Mouse (Mus musculus) CH12.LX (cell line): Measurements from ENCODE around the gene Creb1. TPM values are rescaled to one million over a fixed set of nuclear protein-coding genes. Genes with fewer than 3 reads are reported as not detected.

Source experiments
- DNase-seq: peaks from one replicate; pipeline ENCODE4 v3.0.0-alpha.2; 2013; ENCODE audit errors: extremely low read depth
- H3K27ac ChIP-seq: 2 replicates; pipeline ENCODE4 v1.5.1; 2012; ENCODE audit warnings: low read depth, mild to moderate bottlenecking, control low read depth, moderate library complexity; ENCODE audit not compliant: insufficient read depth
- H3K27me3 ChIP-seq: replicated peaks from 2 replicates; pipeline ENCODE3; 2012; ENCODE audit warnings: inconsistent platforms
- H3K36me3 ChIP-seq, 2 experiments: replicated peaks in 1 of 2; 2 replicates each; pipeline versions ENCODE3 to v1.6.1; 2012; ENCODE audit warnings: inconsistent platforms in 1 of 2, low read length in 1 of 2, mild to moderate bottlenecking in 1 of 2, mixed read lengths in 1 of 2, moderate library complexity in 1 of 2; ENCODE audit not compliant: control insufficient read depth in 1 of 2, insufficient read depth in 1 of 2
- H3K4me1 ChIP-seq, 2 experiments: 2 replicates each; pipeline ENCODE4 v1.6.1; 2012; ENCODE audit warnings: inconsistent platforms in 1 of 2, moderate library complexity in 1 of 2; ENCODE audit not compliant: insufficient read depth in 2 of 2, control insufficient read depth in 1 of 2
- H3K4me2 ChIP-seq: 2 replicates; pipeline ENCODE4 v1.6.1; 2012; ENCODE audit warnings: low read depth, mild to moderate bottlenecking, control low read depth; ENCODE audit not compliant: poor library complexity, insufficient read depth, severe bottlenecking
- H3K4me3 ChIP-seq, 3 experiments: fragments of 150-350 bp in 1 of 3; sonication (generic) in 1 of 3; replicated peaks in 1 of 3; 2 replicates each; pipeline versions ENCODE3 to v1.5.1; 2011 to 2012; ENCODE audit warnings: low read depth in 2 of 3, low read length in 2 of 3, mild to moderate bottlenecking in 2 of 3, moderate library complexity in 2 of 3, control low read depth in 1 of 3, improper control_type of control experiment in 1 of 3, inconsistent platforms in 1 of 3, mixed read lengths in 1 of 3; ENCODE audit not compliant: poor library complexity in 1 of 3
- H3K79me2 ChIP-seq: replicated peaks from 2 replicates; pipeline ENCODE4 v1.6.1; 2012; ENCODE audit warnings: mild to moderate bottlenecking, moderate library complexity; ENCODE audit not compliant: control insufficient read depth, poor library complexity, insufficient read depth, severe bottlenecking; ENCODE audit errors: extremely low read depth
- H3K9ac ChIP-seq: 2 replicates; pipeline ENCODE4 v1.6.1; 2012; ENCODE audit warnings: low read depth, mild to moderate bottlenecking, control low read depth, moderate library complexity; ENCODE audit not compliant: insufficient read depth
- H3K9me3 ChIP-seq: replicated peaks from 2 replicates; pipeline ENCODE3; 2012; ENCODE audit warnings: low read length, inconsistent platforms, mixed read lengths
- BHLHE40 ChIP-seq: IDR thresholded peaks from 2 replicates; pipeline ENCODE4 v1.6.1; 2011; ENCODE audit warnings: mild to moderate bottlenecking, low read depth, low read length, improper control_type of control experiment
- CHD2 ChIP-seq: IDR thresholded peaks from 2 replicates; pipeline ENCODE4 v1.6.1; 2011; ENCODE audit warnings: low read length, improper control_type of control experiment
- CTCF ChIP-seq, 2 experiments: IDR thresholded peaks in 1 of 2; conservative IDR thresholded peaks in 1 of 2; 2 replicates each; pipeline ENCODE4 v1.5.1; 2011 to 2012; ENCODE audit warnings: low read depth in 2 of 2, low read length in 2 of 2, improper control_type of control experiment in 1 of 2, inconsistent platforms in 1 of 2, mild to moderate bottlenecking in 1 of 2, moderate library complexity in 1 of 2
- E2F4 ChIP-seq: IDR thresholded peaks from 2 replicates; pipeline ENCODE4 v1.6.1; 2011; ENCODE audit warnings: low read depth, low read length, improper control_type of control experiment; ENCODE audit not compliant: insufficient replicate concordance
- ELF1 ChIP-seq: IDR thresholded peaks from 2 replicates; pipeline ENCODE4 v1.6.1; 2014; ENCODE audit warnings: low read depth, mild to moderate bottlenecking, inconsistent platforms, low read length, improper control_type of control experiment
- GABPA ChIP-seq: IDR thresholded peaks from 2 replicates; pipeline ENCODE4 v1.6.1; 2012; ENCODE audit warnings: low read depth, low read length, improper control_type of control experiment, inconsistent platforms; ENCODE audit not compliant: insufficient replicate concordance
- IRF4 ChIP-seq: IDR thresholded peaks from 2 replicates; pipeline ENCODE4 v1.6.1; 2014; ENCODE audit warnings: low read depth, mild to moderate bottlenecking, inconsistent platforms, low read length, improper control_type of control experiment
- JUND ChIP-seq: conservative IDR thresholded peaks from 2 replicates; pipeline ENCODE4 v1.6.1; 2011; ENCODE audit warnings: low read depth, low read length, improper control_type of control experiment
- KAT2A ChIP-seq: IDR thresholded peaks from 2 replicates; pipeline ENCODE4 v1.6.1; 2012; ENCODE audit warnings: low read length, improper control_type of control experiment, inconsistent platforms; ENCODE audit not compliant: insufficient replicate concordance
- MAZ ChIP-seq: IDR thresholded peaks from 2 replicates; pipeline ENCODE4 v1.6.1; 2012; ENCODE audit warnings: low read depth, mild to moderate bottlenecking, inconsistent platforms, low read length, improper control_type of control experiment, moderate library complexity
- MXI1 ChIP-seq: IDR thresholded peaks from 2 replicates; pipeline ENCODE4 v1.6.1; 2011; ENCODE audit warnings: mild to moderate bottlenecking, low read depth, low read length, improper control_type of control experiment
- MYC ChIP-seq: IDR thresholded peaks from 2 replicates; pipeline ENCODE4 v1.6.1; 2011; ENCODE audit warnings: low read depth, mild to moderate bottlenecking, improper control_type of control experiment, low read length
- NELFE ChIP-seq: IDR thresholded peaks from 2 replicates; pipeline ENCODE4 v1.6.1; 2011; ENCODE audit warnings: low read depth, low read length, improper control_type of control experiment
- NRF1 ChIP-seq: IDR thresholded peaks from 2 replicates; pipeline ENCODE4 v1.6.1; 2014; ENCODE audit warnings: low read depth, mild to moderate bottlenecking, inconsistent platforms, low read length, improper control_type of control experiment, moderate library complexity
- POLR2A ChIP-seq: IDR thresholded peaks from 2 replicates; pipeline ENCODE4 v1.6.1; 2011; ENCODE audit warnings: low read depth, mild to moderate bottlenecking, improper control_type of control experiment, low read length
- POLR2AphosphoS2 ChIP-seq: IDR thresholded peaks from 2 replicates; pipeline ENCODE4 v1.6.1; 2011; ENCODE audit warnings: low read depth, low read length, improper control_type of control experiment
- SIN3A ChIP-seq: IDR thresholded peaks from 2 replicates; pipeline ENCODE4 v1.6.1; 2012; ENCODE audit warnings: low read length, improper control_type of control experiment, inconsistent platforms
- TBP ChIP-seq: conservative IDR thresholded peaks from 2 replicates; pipeline ENCODE4 v1.6.1; 2011; ENCODE audit warnings: low read depth, low read length, improper control_type of control experiment
- TCF12 ChIP-seq: IDR thresholded peaks from 2 replicates; pipeline ENCODE4 v1.6.1; 2014; ENCODE audit warnings: low read depth, mild to moderate bottlenecking, inconsistent platforms, low read length, improper control_type of control experiment
- USF2 ChIP-seq: conservative IDR thresholded peaks from 2 replicates; pipeline ENCODE4 v1.6.1; 2011; ENCODE audit warnings: low read depth, low read length, improper control_type of control experiment
- ZC3H11A ChIP-seq: IDR thresholded peaks from 2 replicates; pipeline ENCODE4 v1.6.1; 2012; ENCODE audit warnings: low read depth, mild to moderate bottlenecking, inconsistent platforms, low read length, improper control_type of control experiment
- ZMIZ1 ChIP-seq: IDR thresholded peaks from 2 replicates; pipeline ENCODE4 v1.6.1; 2012; ENCODE audit warnings: low read depth, mild to moderate bottlenecking, inconsistent platforms, low read length, improper control_type of control experiment
- ZNF384 ChIP-seq: IDR thresholded peaks from 2 replicates; pipeline ENCODE4 v1.6.1; 2012; ENCODE audit warnings: low read depth, low read length, improper control_type of control experiment, inconsistent platforms
- dilution Hi-C: fragments of 300-500 bp; cut with MboI; formaldehyde crosslinking; loops from 2 replicates; pipeline ENCODE4 v1.14.3; 2020; ENCODE audit warnings: low sequenced_read_pairs; ENCODE audit not compliant: extremely low pct_unique_long_range_greater_than_20kb, extremely low pct_ligation_motif_present
- in situ Hi-C: fragments of 300-500 bp; cut with MboI; formaldehyde crosslinking; loops from 3 replicates; pipeline ENCODE4 v1.14.3; 2019; ENCODE audit warnings: low sequenced_read_pairs, low pct_ligation_motif_present, low pct_unique_long_range_greater_than_20kb, mixed read lengths
- polyA plus RNA-seq: library from polyadenylated mRNA; unstranded; fragments of >175 nt; gene quantifications from 2 replicates; pipeline ENCODE4 v1.2.1, GENCODE M21; 2012; ENCODE audit warnings: low read depth; ENCODE audit not compliant: insufficient read length
- total RNA-seq, 2 experiments: library from RNA; depleted of rRNA; stranded (reverse); fragments of 300-350 nt in 1 of 2; fragments of >200 nt in 1 of 2; gene quantifications; 2 replicates each; pipeline ENCODE4 v1.2.3; 2012 to 2014

Creb1 gene
- total RNA-seq (2012; rRNA removed) (40.6 and 42.8 TPM in 2 replicates), total RNA-seq (2014; rRNA removed) (24.2 and 25.4 TPM in 2 replicates), polyA plus RNA-seq (21.0 and 23.8 TPM in 2 replicates)

GRCm38 (mm10) chr1:64532589-64533470 is at the start of gene Creb1:
Gene Creb1, plus strand, starts transcription at chr1:64532645.
- in situ Hi-C loops (no loop called here), dilution Hi-C loops (no loop called here)
- H3K4me3 ChIP-seq = peak within 1 kb of the TSS; percentile 64 to 87 (median 86)

GRCm38 (mm10) chr1:64488521-64489029 is 43.9 kb upstream of the Creb1 start:
- Histone ChIP-seq H3K9ac (no peak overlapping the region), H3K79me2 (no peaks in the 10 kb centered on the region), H3K36me3 (no peaks in the 10 kb centered on the region), H3K27me3 (no peaks in the 10 kb centered on the region), H3K4me3 (no peak overlapping the region), H3K9me3 (no peaks in the 10 kb centered on the region), H3K27ac (no peak overlapping the region), H3K4me1 (no peaks in the 10 kb centered on the region; a peak in 1 of 4 replicates), H3K4me2 (no peak overlapping the region)
- no peak for DNase-seq
- TF ChIP-seq MYC = no peak
- TF ChIP-seq TBP = no peak
- TF ChIP-seq USF2 = no peak
- TF ChIP-seq MXI1 = no peak
- no peak for TF ChIP-seq TCF12
- dilution Hi-C loops (no loop called here), in situ Hi-C loops (no loop called here)

More at GRCm38 (mm10) chr1:64532589-64533470, at the start of gene Creb1:
- TF ChIP-seq TCF12 (peak; percentile 80), ZNF384 (no peak), NELFE (peak; percentile 78), SIN3A (no peak), POLR2A (peak; percentile 94), ELF1 (peak; percentile 61), USF2 (no peak), GABPA (peak; percentile 57), ZMIZ1 (peak; percentile 92), POLR2AphosphoS2 (no peak), BHLHE40 (no peak), KAT2A (peak; percentile 74; the same call in 1 of the 2 replicates), ZC3H11A (no peak), CHD2 (no peak), NRF1 (peak; percentile 61), TBP (0 out of 2 replicates have a peak, but pooled peaks have one; percentile 30), E2F4 (no peak), MAZ (0 out of 2 replicates have a peak, but pooled peaks have one; percentile 62), IRF4 (no peak), MXI1 (peak; percentile 2; the same call in 1 of the 2 replicates), CTCF (conservative IDR thresholded peaks at IDR 0.05 in 1 of 2, IDR thresholded peaks at IDR 0.05 in 1 of 2; ENCODE audit: low read depth in 2 of 2, low read length in 2 of 2) (peak in 1 of 2 experiments; percentile 18; a peak in 1 of 4 replicates), JUND (no peak)
- no peaks in the 10 kb centered on the region for H3K27me3 ChIP-seq
- H3K9ac ChIP-seq = peak within 1 kb of the TSS; percentile 98
- H3K27ac ChIP-seq = peak within 1 kb of the TSS; percentile 91
- peaks cover 2% of the 10 kb centered on the region for H3K9me3 ChIP-seq
- peaks cover 11 to 50% of the 10 kb centered on the region in 2 experiments for H3K4me1 ChIP-seq
- H3K79me2 ChIP-seq = peaks cover 31% of the 10 kb centered on the region
- peak; percentile 94 for DNase-seq
- H3K4me2 ChIP-seq = peak within 1 kb of the TSS; percentile 73
- peaks cover 0 to 8% of the 10 kb centered on the region in 2 experiments for H3K36me3 ChIP-seq
